Mouse (Mus musculus): ENCODE measurements at regions not wholly inside any gene's neighbourhood (a gene's known extent, or its start where the extent isn't known, plus 50 kb on each side); places are given as distances from the start of the nearest gene placed in this dataset.

DNA sequence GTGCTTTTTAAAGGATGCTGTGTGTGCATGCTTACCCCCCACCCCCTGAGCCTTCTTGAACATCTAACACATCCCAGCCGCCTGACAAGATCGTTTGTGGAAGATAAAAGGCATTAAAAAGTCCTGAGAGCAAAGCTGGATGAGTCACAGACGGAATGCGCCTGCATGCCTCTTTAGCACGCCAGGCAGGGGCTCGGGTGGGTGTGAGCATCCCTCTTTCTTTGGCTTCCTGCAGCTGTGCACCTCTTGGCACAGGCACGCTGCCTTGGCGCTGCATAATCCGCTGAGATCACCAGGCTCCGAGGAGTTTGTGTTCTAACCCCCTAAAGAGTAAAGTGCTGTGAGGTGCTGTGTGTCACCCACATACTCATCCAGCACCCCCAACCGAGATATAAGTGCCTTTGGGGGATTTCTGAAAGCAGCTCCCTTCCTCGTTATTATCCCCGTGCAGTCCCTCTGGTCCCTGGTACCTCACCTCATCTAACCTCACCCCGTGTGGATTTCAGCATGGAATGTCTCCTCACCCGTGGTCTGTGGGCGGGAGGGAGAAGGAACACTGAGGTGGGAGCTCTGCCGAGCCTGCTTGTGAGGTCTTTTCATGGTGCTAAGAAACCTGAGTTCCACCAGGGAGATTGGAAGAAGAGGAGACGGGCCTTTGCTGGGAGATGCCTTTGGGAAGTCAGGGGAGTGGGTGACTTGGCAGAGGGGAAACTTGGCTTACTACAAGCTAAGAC lies 117.8 kb upstream of the Topaz1 start:
- no peak for DNase-seq

DNA sequence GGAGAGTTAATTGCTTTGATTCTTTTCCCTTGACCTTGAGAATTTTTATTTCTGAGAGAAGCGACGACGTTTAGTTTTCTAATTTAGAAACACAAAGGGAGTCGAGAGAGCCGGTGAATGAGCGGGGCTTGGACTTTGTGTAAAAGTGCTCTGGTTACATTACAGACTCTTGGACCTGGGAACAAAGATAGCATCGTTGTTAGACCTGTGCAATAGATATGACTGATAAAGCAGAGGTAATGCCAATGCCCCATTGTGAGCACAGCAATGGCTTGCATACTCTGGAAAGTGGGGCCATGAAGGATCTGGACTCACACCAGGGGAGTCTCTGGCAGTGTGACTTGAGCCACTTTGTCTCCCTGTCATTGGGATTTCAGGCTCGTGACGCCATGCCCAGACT lies 115.4 kb upstream of the Topaz1 start:
- DNase-seq, result no peak

DNA sequence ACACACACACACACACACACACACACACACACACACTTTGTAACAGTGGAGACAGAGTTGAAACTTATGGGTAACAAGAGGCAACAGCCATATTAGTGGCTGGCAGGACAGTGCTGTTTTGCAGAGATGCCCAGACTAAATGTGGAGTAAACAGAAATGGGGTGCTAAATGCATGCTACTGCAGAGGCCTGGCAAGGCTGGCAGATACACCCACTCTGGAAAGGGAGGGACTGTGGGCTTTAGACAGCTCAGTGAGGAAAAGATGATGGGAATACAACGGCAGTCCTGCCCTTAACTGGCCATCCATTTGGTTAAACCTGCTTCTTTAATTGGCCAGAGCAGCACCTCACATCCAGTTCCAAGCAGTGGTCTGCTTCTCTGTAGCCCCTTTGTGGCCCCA lies 113.7 kb upstream of the Topaz1 start:
- DNase-seq, result no peak

DNA sequence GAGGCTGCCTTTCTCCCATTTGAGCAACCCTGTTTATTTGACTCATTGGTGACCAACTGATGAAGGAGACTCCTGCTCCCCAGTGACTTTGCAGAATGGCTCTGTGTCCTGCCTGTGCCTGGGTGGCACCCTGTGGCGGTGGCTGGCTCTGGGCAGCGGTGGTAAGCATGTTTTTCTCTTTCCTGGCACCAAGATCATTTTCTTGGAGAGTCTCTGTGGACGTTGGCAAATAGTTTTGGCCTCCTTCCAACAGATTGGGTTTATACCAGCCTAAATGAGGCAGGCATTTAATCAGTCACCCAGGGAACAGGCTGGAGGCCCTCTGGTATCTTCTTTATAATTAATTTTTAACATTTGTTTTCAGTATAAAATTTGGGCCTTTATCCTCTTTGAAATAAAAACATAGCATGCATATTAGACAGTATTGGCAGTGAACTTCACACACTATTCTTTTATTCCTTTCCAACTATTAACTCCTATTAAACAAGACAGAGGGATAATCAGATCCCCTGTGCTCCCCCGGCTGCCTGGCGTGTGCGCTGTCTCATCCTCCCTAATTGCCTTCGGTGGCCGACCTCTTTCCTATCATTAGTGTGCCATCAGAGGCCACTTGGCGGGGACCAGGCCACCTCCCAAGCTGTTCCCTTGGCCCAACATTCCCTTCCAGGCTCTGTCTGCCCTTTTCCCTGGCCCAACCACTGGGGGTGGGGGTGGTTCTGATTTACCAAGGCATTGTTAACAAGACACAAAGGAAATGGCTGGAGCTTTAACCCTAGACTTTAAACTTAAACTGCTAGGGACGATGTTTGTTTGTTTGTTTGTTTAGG lies 111.8 kb upstream of the Topaz1 start:
- DNase-seq, result peak; percentile 79

DNA sequence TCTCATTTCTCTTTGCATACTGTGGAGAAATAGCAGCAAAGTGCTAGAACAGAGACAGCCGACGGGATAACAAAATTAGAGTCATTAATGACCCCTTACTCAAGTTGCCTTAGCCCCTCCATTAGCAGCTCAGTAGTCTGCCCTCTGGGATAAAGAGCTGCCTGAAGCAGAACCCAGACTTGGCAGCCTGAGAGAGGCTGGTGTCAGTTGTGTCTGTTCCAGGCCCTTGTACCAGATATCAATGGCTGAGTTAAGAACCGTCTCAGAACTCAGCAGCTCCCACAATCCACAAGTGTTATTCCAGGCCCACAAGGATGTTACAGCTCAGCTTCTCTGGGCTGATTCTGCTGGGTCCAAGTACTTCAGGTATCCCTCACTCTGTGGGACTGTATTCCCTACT lies 109.6 kb upstream of the Topaz1 start:
- DNase-seq, result no peak

DNA sequence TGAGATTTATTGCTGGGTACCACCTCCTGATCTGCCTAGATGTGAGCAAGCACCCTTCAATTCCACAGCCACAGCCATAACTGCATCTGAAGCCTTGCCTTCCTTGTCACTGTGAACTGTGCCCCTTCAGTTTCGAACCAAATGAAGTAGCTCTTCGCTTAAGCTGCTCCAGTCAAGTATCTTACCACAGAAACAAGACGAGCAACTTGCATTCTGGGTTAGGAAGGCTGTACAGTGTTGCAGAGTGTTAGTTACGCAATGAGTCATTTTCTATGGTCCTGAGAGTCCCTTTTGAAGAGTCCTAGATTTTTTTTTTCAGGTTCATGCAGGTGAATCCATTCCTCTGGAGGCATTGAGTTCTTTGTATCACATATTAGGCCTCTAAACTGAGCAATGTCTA lies 107.9 kb upstream of the Topaz1 start:
- no peak for DNase-seq

DNA sequence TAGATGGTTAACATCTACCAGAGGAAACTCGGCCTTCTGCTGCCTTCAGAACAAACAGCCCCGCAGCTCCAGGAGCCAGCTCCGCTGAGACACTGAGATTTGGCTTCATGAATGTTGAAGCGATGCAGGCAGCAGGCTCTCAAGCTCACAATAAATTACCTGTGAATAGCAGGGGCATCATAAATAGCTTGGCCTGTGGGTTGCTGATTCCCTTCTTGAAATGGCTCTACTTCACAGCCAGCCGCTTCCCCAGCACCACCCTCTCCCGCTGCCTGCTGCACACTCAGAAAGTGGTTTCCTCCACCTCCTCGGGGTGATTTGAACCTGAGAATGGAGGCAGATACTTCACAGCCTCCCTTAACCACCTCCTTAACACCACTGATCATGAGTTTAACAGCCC lies 104.2 kb upstream of the Topaz1 start:
- DNase-seq, result no peak

DNA sequence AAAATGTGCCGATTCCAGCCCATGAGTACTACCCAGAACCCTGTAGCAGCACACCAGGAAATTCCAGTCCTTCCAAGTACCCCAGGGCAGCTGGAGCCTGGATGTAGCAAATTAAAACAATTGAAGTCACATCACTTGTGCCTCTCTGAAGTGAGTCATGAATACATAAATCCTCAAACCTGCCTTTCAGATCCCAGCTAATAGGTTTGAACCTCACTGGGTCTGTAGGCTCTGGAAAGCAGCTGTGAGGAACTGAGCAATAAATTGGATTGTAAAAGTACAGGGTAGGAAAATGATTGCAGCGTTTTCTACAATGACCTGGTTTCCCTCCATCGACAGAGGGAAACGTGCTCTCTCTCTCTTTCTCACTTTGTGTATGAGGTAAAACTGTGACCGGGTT lies 101.6 kb upstream of the Topaz1 start:
- no peak for DNase-seq

DNA sequence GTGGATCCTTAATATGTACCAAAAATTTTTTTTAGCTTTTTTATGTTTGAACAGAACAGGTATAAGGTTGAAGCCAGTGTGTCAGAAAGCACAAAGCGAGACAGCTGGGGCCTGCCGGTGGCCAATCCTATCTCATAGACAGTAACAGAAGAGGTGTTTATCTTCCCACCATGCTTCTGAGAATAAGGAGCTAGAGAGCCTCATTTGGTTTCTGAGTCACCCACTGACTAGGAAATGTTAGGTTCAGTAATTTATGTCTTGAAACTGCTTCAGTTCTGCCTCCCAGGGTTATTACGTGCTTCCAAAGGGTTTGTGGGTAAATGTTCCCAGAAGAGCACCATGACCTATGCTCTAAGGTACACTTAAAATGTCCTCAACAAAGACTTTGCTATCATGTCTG lies 96.3 kb upstream of the Topaz1 start:
- no peak for DNase-seq

DNA sequence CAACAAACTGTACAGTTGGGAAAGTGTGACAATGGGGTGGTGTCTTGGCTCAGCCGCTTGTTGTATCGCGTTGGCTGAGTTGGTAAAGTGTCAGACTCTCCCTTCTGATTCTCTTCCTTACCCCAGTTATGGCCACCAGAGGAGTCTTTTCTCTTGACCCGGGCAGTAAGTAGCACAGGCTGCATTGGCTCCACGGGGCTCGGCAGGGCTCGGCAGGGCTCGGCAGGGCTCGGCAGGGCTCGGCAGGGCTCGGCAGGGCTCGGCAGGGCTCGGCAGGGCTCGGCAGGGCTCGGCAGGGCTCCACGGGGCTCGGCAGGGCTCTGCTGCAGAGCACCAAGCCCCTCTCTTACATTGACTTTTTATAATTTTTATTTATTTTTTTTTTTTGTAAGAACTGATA lies 91.6 kb upstream of the Topaz1 start:
- DNase-seq, result peak; percentile 59

DNA sequence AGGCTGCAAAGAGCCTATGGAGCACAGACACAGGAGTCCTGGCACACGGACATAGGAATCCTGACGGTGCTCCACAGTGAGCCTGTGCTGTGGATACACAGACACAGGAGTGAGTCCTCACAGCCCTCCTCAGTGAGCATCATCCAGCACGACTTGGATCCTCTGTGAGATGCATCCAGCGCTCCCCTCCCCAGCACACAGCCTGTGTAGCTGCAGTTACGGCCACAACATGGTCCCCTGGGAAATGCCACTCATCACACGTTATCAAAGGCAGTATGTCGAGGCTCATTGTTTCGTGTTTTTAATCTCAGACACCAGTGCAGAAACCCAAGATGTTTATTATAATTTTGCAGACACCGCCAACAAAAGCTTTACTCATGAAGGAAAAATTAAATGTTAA lies 87.1 kb upstream of the Topaz1 start:
- DNase-seq, result no peak

DNA sequence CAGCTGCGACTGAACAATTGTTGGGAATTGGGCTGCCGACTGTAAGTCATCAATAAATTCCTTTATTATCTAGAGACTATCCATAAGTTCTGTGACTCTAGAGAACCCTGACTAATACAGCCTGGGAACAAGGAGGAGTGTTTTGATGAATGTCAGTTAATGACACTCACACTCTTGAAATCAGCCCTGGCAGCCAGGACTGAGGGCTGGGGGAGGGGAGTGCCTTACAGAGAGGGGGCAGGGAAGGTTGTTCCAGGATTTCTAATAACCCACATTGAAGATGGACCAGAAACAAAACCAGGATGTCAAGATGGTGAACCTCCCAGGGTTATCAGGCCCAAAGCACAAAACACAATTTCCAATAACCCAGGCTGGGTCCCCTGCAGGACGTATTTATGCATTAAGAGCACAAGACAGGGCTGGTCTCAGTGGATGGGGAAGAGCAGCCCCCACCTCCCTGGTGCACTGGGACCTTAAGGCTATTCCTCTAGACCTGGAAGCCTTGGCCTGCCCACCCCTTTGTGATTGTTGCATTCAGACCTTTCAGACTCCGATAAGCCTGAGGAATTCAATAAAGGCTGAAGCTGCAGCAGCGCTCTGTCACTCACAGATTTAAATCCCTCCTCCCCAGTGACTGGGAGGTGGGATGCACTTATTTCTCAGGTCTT lies 80.0 kb upstream of the Topaz1 start:
- DNase-seq, result no peak

DNA sequence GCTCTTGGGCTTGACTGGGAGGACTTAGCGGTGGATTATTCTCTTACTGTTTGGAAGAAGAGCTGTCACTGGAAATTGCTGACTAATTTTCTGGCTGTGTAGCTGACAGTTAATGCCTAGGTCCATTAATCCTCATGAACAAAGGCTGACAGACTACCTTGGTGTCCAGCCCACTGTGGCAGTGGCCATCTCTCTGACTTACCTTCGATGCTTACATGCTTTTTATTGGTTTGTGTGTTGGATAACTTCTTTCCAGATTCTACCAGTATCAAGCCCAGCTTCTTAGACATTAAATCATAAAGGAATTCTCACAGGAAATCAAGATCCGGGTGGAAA lies 79.5 kb upstream of the Topaz1 start:
- DNase-seq, result no peak

DNA sequence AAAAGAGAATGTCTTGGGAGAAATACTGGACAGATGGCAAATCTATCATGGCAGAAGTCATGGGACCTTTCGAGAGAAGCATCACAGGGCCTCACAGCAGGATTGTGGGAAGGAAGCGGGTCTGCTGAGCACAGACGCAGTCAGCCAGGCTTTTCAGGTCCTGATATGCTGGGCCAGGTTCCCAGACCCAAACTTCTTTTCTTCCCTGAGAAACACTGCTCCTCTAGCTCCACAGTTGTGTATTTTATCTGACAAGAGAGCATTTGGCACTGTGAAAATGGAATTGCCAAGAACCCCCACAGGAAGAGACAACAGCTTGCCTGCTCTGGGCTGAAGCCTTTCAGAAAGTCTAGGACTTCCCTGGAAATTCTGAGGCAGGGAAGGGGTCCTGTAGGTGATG lies 73.4 kb upstream of the Topaz1 start:
- no peak for DNase-seq

DNA sequence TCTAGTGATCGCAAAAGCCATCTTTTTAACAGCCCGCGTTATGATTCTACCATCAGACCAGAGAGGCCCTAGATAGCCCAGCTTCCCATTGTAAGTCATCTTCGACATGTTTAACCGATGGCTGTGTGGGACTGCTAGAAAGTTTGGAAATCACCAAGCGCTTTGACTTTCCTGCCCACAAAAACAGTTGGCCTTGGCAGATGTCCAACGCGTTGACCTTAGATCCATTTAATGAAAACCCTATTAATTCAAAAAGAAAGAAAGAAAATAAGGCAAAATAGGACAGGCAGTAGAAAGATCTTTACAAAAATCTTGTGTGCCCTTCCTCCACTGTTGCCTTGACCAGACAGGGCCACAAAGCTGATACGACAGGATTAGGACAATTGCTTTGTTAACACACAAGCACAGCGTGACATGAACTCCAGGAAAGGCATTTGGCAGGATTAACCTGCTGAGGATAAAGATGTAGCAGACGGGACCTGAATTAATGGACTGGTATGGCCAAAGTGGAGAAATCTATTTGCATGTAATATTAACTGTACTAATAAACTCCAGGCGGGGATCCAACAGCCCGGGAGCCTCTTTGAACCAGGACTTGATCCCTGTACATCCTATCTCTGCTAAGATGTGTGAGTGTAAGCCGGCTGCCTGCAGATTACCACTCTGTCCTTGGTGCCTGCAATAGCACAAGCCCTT lies 69.0 kb upstream of the Topaz1 start:
- no peak for DNase-seq

DNA sequence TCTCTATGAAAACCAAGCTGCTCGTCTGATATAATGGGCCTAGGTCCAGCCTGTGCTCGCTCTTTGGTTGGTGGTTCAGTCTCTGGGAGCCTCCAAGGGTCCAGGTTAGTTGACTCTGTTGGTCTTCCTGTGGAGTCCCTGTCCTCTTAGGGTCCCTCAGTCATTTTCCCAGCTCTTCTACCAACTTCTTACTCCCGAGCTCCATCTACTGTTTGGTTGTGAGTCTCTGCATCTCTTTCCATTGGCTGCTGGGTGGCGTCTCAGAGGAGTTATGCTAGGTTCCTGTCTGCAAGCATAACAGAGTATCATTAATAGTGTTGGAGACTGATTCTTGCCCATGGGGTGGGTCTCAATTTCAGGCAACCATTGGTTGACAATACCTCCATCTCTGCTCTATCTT lies 60.0 kb upstream of the Topaz1 start:
- DNase-seq, result peak; percentile 23

DNA sequence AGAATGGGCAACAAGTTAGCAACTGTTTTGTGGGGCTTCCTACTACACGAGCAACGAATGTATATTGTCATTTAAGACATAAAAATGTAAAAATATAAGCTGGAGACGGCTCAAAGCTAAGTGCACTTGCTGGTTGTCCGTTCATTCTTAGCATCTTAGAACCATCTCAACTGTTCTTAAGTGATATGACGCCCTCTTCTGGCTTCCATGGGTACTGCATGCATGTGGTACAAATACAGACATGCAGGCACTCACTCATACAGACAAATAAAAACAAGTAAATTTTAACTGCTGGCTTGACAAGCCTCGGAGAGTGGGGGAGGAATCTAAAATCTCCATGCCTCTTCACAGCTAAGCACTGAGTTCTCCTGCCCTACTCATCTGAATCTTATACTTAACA lies 55.3 kb upstream of the Topaz1 start:
- no peak for DNase-seq

DNA sequence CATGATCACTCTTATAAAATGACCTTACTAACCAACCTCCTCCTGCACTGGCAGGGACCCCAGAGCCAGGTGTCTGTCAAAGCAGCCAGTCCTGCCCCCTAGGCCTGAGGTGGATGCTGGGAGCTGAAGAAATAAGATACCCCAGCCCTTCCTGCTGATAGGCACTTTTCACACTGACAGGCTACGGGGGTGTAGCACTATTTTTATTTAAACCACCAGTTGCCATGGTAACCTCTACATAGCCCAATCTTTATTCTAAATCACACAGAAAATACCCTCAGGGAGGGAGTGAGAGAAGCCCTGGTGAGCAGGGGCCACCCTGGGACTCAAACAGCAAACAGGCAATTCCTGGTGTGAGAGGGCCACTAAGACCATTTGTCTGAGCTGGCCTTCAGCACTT lies 51.4 kb upstream of the Topaz1 start:
- no peak for DNase-seq

All from kidney, postnatal 14 days (tissue).